Mouse (Mus musculus) spleen, adult 2 months (tissue): Measurements from ENCODE around the gene Adamts9.

Source experiments
- CTCF ChIP-seq: fragments of 200-500 bp; IDR thresholded peaks from 2 replicates; pipeline ENCODE4 v1.5.1; 2011; ENCODE audit warnings: mild to moderate bottlenecking, inconsistent platforms; ENCODE audit not compliant: insufficient read depth, insufficient read length, insufficient replicate concordance; ENCODE audit errors: extremely low read depth
- POLR2A ChIP-seq: fragments of 200-500 bp; IDR thresholded peaks from 2 replicates; pipeline ENCODE4 v1.6.1; 2011; ENCODE audit warnings: low read depth, low read length, inconsistent platforms

GRCm38 (mm10) chr6:92755826-92756225 lies 187.5 kb downstream of the Adamts9 start:
- TF ChIP-seq CTCF (no peak), POLR2A (no peak)
